Mouse (Mus musculus) midbrain, embryonic 10.5 days (tissue): ENCODE measurements around the gene Atxn1. TPM values are rescaled to one million over a fixed set of nuclear protein-coding genes. Genes with fewer than 3 reads are reported as not detected.

Experiments
- DNase-seq: peaks from one replicate; pipeline ENCODE4 v3.0.0-alpha.2; 2017; ENCODE audit warnings: low spot score
- H3K27ac ChIP-seq: fragments of 300-500 bp; sonication (generic); replicated peaks from 2 replicates; pipeline ENCODE4 v1.5.1; 2016; ENCODE audit warnings: mild to moderate bottlenecking
- H3K27me3 ChIP-seq: fragments of 300-500 bp; sonication (generic); 2 replicates; pipeline ENCODE4 v1.6.1; 2016; ENCODE audit warnings: low read depth, mild to moderate bottlenecking; ENCODE audit not compliant: poor library complexity, severe bottlenecking
- H3K36me3 ChIP-seq: fragments of 300-500 bp; sonication (generic); 2 replicates; pipeline ENCODE4 v1.6.1; 2016; ENCODE audit warnings: mild to moderate bottlenecking, moderate library complexity
- H3K4me1 ChIP-seq: fragments of 300-500 bp; sonication (generic); 2 replicates; pipeline ENCODE4 v1.6.1; 2016
- H3K4me3 ChIP-seq: fragments of 300-500 bp; sonication (generic); 2 replicates; pipeline ENCODE4 v1.5.1; 2016; ENCODE audit warnings: mild to moderate bottlenecking, moderate library complexity
- H3K9me3 ChIP-seq: fragments of 300-500 bp; sonication (generic); replicated peaks from 2 replicates; pipeline ENCODE4 v1.6.1; 2016; ENCODE audit warnings: mild to moderate bottlenecking
- WGBS: fragments of 180-500 bp; shearing (Covaris S2); methylation state at CpG from one replicate; pipeline ENCODE4 v1.1.7; 2016; 5-methylcytosine and 5-hydroxymethylcytosine counted together
- polyA plus RNA-seq: library from polyadenylated mRNA; unstranded; fragments of >200 nt; fragmentation: Nextera tagmentation; extraction: Ambion mirVana; gene quantifications from 2 replicates; pipeline ENCODE4 v1.2.1, GENCODE M21; 2016

Atxn1 gene
- polyA plus RNA-seq, 1 experiment from 2014 or later = 1.3 TPM

DNA sequence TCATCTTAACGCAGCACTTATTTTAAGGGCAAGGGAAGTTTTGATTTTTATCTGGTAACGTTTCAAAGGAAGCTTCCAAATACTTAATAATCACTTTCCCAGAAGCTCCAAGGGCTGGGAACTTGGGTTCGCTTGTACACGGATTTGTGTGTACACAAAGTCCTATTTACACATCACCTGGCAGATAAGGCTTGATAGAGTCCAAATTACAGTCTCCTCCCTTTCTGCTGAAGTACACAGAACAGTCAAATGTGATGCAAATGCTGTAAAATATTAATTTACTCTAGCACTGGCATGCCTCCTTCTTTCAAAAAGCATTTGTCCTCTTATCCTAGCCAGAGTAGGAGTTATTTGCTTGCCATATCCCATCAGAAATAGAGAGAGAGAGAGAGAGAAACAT is 6.5 kb downstream of the Atxn1 start:
- WGBS = 89% methylated on average over 4 of the region's 4 CpGs
- no peak for DNase-seq
- Histone ChIP-seq H3K4me3 (no peak overlapping the region), H3K36me3 (no peaks in the 10 kb centered on the region), H3K27ac (no peak overlapping the region), H3K27me3 (peaks cover 36% of the 10 kb centered on the region), H3K9me3 (no peaks in the 10 kb centered on the region), H3K4me1 (peaks cover 37% of the 10 kb centered on the region)

DNA sequence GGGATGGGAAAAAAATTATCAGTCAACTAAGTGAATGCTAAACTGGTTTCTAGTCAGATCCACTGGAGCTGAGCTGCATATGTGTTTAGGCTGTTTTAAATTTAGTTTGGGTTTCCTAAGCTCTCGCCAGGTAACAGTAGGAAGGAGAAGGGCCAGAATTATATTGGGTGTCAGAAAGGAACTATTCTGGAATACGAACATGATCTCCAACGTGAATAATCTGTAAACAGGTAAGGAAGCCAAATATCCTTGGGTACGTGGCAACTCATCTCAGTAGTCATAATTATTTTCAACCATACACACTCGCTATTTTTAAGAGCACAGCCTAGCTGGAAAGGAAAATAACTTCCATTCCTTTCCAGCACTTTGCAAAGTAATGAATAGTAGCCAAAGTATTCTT is 7.2 kb downstream of the Atxn1 start:
- Histone ChIP-seq H3K36me3 (no peaks in the 10 kb centered on the region), H3K27me3 (peaks cover 32% of the 10 kb centered on the region), H3K4me1 (peaks cover 36% of the 10 kb centered on the region), H3K4me3 (no peak overlapping the region), H3K27ac (no peak overlapping the region), H3K9me3 (no peaks in the 10 kb centered on the region)
- no peak for DNase-seq
- WGBS = 91% methylated on average over 5 of the region's 5 CpGs

DNA sequence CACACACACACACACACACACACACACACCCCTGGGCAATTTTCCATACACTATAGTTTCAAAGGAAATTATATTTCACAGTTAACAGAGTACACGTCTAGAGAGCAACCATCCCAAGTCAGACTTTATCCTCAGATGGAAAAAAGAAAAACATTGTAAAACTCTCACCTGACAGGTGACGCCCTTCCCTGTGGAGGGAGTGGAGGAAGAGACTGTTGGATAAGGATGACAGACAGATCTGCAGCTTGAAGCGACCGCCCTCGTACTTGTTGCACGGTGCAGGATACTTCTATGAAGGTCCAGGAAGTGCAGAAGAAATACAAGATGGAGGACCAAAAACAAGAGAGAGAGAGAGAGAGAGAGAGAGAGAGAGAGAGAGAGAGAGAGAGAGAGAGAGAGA is 8.5 kb downstream of the Atxn1 start:
- Histone ChIP-seq H3K9me3 (no peaks in the 10 kb centered on the region), H3K27me3 (peaks cover 22% of the 10 kb centered on the region), H3K36me3 (no peaks in the 10 kb centered on the region), H3K4me1 (peaks cover 26% of the 10 kb centered on the region), H3K4me3 (no peak overlapping the region), H3K27ac (no peak overlapping the region)
- no peak for DNase-seq
- 85% methylated on average over 6 of the region's 6 CpGs for WGBS

DNA sequence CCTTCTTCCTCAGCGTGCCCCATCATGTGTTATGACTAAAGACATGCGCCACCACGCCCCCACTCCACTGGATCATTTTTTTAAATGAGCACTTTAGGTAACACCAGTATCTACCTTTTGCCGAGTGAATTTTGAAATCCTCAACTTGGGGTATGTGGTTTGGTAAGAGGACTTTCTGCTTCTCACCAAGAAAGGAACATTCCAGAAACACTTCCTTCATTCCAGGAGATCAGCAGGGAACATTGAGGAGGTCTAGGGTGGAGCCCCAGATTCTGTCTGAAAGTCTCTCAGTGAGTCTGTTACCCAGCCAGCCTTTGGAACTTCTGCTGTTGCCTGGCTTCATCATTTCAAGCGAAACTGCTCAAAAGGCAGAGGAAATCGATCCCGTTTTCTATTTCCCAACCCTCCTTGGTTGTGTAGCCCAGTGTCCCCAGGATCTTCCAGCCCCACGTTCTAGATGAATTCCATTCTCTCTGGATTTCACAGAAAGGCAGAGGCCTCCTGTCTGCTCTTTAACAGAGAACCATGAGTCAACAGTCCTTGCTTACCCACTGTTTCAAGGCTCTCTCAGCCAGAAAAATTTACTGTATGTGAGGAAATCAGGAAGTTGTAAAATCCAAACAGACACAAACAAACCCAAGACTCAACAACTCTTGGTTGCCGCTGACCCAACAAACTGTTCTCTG is 9.3 kb downstream of the Atxn1 start:
- Histone ChIP-seq H3K27me3 (peaks cover 14% of the 10 kb centered on the region), H3K4me1 (peaks cover 18% of the 10 kb centered on the region), H3K9me3 (no peaks in the 10 kb centered on the region), H3K36me3 (no peaks in the 10 kb centered on the region), H3K4me3 (no peak overlapping the region), H3K27ac (no peak overlapping the region)
- WGBS = 84% methylated on average over 9 of the region's 9 CpGs
- DNase-seq = no peak

DNA sequence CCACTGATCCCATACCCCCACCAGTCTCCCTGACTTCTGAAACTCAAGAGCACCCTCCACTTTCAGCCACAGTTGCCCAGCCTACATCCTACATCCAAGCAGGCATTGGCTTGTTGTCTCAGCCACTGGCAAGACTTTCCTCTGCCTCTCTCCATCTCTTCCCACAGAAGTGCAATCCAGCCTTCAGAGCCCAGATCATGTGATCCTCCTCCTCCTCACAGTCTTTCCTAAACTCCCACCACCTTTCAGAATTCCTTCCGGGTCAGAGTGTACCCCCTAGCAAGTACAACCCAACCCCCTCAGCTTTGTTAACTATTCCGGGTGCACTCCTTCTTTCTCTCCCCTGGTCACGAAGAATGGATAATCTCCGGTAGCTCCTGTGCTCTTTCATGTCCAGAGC is 11.7 kb downstream of the Atxn1 start:
- no peak overlapping the region for H3K27ac ChIP-seq
- no peaks in the 10 kb centered on the region for H3K27me3 ChIP-seq
- H3K4me3 ChIP-seq = no peak overlapping the region

DNA sequence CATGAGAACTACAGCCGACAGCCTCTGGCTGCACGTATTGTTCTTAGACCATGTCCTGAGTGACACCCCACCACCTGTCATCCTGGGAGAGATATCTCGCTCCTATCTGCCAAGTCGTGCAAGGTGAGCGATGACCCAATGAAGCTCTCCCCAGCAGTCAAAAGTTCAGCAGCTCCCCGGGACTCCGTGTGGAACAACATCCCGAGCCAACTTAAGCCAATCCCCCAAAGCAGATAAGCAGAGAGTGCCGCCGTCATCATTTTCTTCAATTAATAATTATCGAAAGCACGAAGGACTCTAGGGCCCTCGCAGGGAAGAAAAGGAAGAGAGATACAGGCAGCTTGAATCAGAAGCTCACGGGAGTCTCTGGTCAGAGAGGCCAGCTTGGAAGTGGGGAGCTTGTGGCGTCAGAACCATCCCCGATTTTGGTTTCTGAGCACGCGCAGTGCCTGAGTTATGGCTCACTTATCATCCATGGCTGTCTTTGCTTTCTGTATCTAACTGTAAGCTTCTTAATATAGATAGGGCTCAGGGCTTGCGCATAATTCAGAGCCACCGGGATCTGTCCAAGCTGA is 13.7 kb downstream of the Atxn1 start:
- no peaks in the 10 kb centered on the region for H3K27me3 ChIP-seq
- no peaks in the 10 kb centered on the region for H3K36me3 ChIP-seq
- no peak for DNase-seq
- peaks cover 8% of the 10 kb centered on the region; the same call in 1 of the 2 replicates for H3K4me1 ChIP-seq
- H3K9me3 ChIP-seq = no peaks in the 10 kb centered on the region
- 87% methylated on average over 20 of the region's 20 CpGs for WGBS
- no peak overlapping the region for H3K4me3 ChIP-seq
- H3K27ac ChIP-seq = no peak overlapping the region

More for the DNA sequence above, 11.7 kb downstream of the Atxn1 start:
- no peaks in the 10 kb centered on the region for H3K36me3 ChIP-seq
- peaks cover 8% of the 10 kb centered on the region; the same call in 1 of the 2 replicates for H3K4me1 ChIP-seq
- no peaks in the 10 kb centered on the region for H3K9me3 ChIP-seq
- WGBS = 76% methylated on average over 4 of the region's 4 CpGs
- DNase-seq = no peak

DNA sequence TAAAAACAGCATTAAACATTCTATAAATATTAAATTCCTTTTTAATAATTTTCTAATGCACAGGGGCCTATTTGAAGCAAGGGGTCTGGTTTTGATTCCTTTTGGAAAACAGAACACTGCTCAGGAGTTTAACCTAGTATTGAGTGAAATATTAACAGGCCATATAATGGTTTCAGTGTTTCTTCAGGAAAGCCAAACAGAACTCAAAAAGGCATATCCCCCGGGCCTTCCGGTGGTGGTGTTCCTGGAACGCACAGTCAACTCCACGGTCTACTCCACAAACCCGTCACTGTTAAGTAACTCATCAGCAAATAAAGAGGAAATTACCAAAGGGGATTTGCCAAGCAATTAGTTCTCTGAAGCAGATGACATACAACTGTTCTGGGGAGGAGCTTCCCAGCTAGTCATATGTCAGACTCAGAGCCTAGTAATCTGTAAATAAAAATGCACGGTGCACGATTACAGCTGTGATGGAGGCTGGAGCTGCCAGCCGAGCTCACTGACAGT is 14.4 kb downstream of the Atxn1 start:
- no peaks in the 10 kb centered on the region for H3K9me3 ChIP-seq
- 87% methylated on average over 8 of the region's 8 CpGs for WGBS
- H3K36me3 ChIP-seq = no peaks in the 10 kb centered on the region
- H3K4me1 ChIP-seq = peaks cover 8% of the 10 kb centered on the region; the same call in 1 of the 2 replicates
- DNase-seq = no peak
- H3K4me3 ChIP-seq = no peak overlapping the region
- H3K27me3 ChIP-seq = no peaks in the 10 kb centered on the region
- H3K27ac ChIP-seq = no peak overlapping the region

DNA sequence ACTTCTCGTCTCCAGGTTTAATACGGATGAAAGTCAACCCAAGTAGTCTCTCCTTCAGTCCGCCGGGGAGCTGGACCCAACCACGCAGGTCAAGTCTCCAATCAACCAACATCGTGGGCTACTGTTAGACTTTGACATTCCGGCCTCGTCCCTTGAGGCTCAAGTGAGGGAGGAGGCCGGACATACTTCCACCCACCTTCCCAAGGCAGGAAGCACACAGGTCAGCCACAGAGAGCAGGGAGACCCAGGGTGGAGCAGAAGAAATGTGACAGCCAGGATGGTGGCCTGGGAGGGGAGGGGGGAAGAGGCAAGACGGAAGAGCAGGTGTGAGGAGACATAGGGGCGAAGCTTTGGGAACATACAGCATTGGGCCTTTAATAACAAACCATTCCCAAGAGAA is 18.7 kb downstream of the Atxn1 start:
- DNase-seq = no peak
- WGBS = 92% methylated on average over 11 of the region's 11 CpGs
- no peak overlapping the region for H3K27ac ChIP-seq

DNA sequence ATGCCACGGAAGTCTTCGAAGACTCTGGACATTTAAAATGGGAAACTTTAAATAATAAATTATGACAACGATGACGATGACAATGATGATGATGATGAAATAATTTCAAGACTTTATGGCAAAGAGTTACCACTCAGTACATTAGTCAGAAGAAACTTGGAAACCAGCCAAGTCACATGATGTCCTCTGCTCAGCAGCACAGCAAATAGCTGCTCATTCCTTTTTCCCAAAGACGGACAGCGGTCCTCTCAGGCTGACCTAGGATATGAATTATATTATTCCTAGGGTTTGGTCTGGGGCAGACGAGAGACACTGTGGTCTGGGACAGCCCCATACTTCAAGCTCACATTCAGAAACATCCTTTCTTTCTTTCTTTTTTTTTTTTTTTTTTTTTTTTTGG is 22.5 kb downstream of the Atxn1 start:
- Histone ChIP-seq H3K9me3 (no peaks in the 10 kb centered on the region), H3K4me3 (no peak overlapping the region), H3K4me1 (no peaks in the 10 kb centered on the region; the same call in 1 of the 2 replicates), H3K27ac (no peak overlapping the region), H3K27me3 (no peaks in the 10 kb centered on the region), H3K36me3 (no peaks in the 10 kb centered on the region)
- DNase-seq = no peak
- WGBS = 95% methylated on average over 7 of the region's 7 CpGs

More for the DNA sequence above, 18.7 kb downstream of the Atxn1 start:
- no peak overlapping the region for H3K4me3 ChIP-seq
- H3K4me1 ChIP-seq = no peaks in the 10 kb centered on the region
- H3K27me3 ChIP-seq = no peaks in the 10 kb centered on the region
- H3K36me3 ChIP-seq = no peaks in the 10 kb centered on the region
- no peaks in the 10 kb centered on the region for H3K9me3 ChIP-seq

DNA sequence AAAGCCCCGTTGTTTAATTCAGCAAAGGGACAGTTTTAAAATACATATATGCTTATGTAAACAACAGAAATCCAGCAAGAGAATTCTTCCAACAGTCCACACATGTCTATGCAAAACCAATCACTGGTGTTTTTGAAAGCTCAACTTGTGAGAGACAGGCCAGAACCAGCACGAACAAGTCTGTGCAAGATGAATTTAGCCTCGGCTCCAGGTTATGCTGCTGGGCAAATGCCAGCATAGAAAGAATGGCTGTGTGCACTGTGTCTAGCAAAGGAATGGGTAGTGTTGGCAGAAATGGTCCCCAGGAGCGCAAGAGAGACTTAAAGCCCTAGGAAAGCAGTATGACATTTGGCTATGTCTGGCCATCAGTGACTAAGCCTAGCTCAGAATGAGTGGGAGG is 24.1 kb downstream of the Atxn1 start:
- no peak overlapping the region for H3K27ac ChIP-seq
- no peaks in the 10 kb centered on the region for H3K36me3 ChIP-seq
- DNase-seq = no peak
- 94% methylated on average over 4 of the region's 4 CpGs for WGBS
- H3K4me3 ChIP-seq = no peak overlapping the region
- no peaks in the 10 kb centered on the region for H3K27me3 ChIP-seq
- H3K9me3 ChIP-seq = no peaks in the 10 kb centered on the region
- H3K4me1 ChIP-seq = no peaks in the 10 kb centered on the region; the same call in 1 of the 2 replicates

DNA sequence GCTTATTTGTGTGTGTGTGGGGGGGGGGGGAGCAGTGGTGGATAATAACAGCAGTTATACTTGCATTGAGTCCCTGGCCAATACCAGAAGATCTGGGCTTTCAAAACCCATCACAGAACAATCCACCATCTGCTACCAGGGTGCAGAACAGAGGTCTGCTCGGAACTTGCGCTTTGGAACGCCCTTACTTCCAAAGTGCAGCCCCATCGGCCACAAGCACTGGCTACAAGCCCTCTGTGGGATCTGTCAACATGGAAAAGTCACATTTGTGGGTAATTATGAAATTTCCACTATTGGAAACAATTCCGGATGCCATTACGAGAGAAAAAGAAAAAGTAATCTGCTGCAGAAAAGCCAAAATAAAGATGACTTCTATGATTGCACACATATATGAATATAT is 25.2 kb downstream of the Atxn1 start:
- 91% methylated on average over 6 of the region's 6 CpGs for WGBS

DNA sequence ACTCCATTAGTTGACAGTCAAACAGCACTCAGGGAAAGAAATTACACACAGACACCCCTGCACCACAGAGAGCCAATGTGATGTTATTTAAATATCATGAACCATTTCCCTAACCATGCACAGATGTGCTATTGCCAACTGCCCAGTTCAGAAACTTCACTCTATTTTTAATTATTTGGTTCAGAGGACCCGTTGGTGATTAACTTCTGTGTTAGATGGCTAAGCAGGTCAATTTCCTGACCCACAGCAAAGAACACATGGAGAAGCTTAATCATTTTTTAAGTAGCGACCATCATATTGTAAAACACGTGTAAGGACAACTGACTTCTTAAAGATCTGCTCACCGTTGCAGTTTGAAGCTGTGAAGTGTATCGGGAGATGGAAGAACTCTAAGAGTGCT is 26.7 kb downstream of the Atxn1 start:
- Histone ChIP-seq H3K4me1 (no peaks in the 10 kb centered on the region; the same call in 1 of the 2 replicates), H3K9me3 (no peaks in the 10 kb centered on the region), H3K36me3 (no peaks in the 10 kb centered on the region), H3K27ac (no peak overlapping the region), H3K27me3 (no peaks in the 10 kb centered on the region), H3K4me3 (no peak overlapping the region)
- DNase-seq = no peak
- WGBS = 85% methylated on average over 5 of the region's 5 CpGs

More for the DNA sequence above, 25.2 kb downstream of the Atxn1 start:
- DNase-seq = no peak
- Histone ChIP-seq H3K9me3 (no peaks in the 10 kb centered on the region), H3K36me3 (no peaks in the 10 kb centered on the region), H3K4me1 (no peaks in the 10 kb centered on the region; the same call in 1 of the 2 replicates), H3K4me3 (no peak overlapping the region), H3K27ac (no peak overlapping the region), H3K27me3 (no peaks in the 10 kb centered on the region)

DNA sequence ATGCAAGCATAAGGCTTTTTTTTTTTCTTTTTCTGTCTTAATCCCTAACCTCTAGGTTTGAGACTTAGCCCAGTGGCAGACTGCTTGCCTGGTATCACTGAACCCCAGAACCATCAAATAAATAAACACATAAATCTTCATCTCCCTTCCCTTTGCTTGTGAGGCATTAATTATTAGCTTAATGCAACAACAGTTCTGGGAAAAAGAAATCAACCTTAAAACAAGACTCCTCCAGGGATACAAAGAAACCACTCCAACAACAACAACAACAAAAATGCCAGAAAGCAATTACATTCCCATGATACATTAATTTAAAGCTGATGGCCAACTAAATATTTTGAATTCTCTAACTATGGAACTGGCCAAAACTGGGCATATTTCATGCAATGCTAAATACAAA is 28.0 kb downstream of the Atxn1 start:
- peaks cover 2% of the 10 kb centered on the region; the same call in 1 of the 2 replicates for H3K9me3 ChIP-seq
- H3K4me1 ChIP-seq = no peaks in the 10 kb centered on the region; the same call in 1 of the 2 replicates
- DNase-seq = no peak
- no peaks in the 10 kb centered on the region for H3K36me3 ChIP-seq
- H3K4me3 ChIP-seq = no peak overlapping the region
- H3K27ac ChIP-seq = no peak overlapping the region
- no peaks in the 10 kb centered on the region for H3K27me3 ChIP-seq
